Mouse (Mus musculus): ENCODE data around the gene Mrps7.

Gene Mrps7

DNA sequence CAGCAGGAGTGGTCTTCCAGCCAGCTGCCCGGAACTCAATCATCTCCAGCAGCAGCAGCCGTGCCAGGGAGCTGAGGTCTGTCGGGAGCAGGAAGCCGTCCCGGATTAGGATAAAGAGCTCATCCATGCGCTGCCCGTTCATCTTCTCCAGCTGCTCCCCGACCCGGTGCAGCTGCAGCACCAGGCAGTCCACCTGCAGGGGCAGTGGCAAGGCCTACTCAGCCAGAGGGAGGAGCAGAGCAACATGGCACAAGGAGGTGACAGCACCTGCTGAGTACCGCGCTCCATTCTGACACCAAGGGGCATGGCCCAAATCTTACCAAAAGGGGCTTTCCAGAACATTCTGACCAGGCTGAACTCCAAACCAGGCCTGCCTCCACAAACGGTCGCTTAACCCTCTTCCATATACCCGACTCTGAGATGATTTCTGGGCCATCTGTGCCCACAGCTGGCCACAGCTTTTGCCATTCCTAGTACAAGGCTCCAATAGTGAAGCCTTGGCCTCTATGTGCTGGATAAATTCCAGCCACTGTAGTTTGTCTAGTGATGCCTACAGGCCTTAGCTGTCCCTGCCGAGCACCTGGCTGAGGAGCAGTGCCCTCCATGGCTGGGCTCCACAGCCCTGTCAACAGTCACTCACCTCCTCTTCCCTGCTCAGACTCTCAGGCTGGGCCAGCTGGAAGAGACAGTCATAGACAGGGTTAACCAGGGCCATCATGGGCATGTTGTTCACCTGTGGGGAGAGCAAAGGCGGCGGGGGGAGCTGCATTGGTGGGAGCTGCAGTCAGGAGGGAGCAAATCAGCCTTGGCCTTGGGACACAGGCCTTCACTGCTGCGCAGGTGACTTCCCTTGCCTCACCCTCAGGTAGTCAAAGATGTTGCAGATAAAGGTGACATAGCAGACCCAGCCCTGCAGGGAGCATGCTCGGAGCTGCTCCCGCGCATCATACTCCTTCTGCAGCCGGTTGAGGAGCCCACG lies 5.0 kb downstream of the Mrps7 start:
- no peak for DNase-seq (ENCODE audit: low spot score)

- DNase-seq (ENCODE audit: low spot score): no peak
These were observed 5.9 kb downstream of the Mrps7 start for GRCm38 (mm10) chr11:115609576-115609975.

DNA sequence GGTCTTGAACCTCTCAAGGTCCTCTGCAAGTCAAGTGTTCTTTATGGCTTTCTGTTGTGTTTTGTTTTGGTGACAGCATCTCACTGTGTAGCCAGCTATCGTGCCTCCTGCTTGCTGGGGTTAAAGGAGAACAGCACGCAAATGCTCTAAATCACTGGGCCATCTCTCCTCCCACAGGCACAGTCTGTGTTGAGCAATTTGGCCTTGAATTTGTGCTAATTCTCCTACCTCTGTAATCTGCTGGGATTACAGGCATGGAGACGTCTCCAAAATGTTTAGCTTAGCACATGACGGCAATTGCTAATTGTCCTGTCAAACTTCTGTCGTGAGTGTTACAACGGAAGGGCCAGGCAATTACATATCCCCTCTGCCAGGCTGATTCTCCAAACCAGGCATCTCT lies 7.4 kb downstream of the Mrps7 start:
- no peak for DNase-seq (ENCODE audit: low spot score)

GRCm38 (mm10) chr11:115612059-115612409 lies 8.3 kb downstream of the Mrps7 start:
- DNase-seq (ENCODE audit: low spot score): no peak

DNA sequence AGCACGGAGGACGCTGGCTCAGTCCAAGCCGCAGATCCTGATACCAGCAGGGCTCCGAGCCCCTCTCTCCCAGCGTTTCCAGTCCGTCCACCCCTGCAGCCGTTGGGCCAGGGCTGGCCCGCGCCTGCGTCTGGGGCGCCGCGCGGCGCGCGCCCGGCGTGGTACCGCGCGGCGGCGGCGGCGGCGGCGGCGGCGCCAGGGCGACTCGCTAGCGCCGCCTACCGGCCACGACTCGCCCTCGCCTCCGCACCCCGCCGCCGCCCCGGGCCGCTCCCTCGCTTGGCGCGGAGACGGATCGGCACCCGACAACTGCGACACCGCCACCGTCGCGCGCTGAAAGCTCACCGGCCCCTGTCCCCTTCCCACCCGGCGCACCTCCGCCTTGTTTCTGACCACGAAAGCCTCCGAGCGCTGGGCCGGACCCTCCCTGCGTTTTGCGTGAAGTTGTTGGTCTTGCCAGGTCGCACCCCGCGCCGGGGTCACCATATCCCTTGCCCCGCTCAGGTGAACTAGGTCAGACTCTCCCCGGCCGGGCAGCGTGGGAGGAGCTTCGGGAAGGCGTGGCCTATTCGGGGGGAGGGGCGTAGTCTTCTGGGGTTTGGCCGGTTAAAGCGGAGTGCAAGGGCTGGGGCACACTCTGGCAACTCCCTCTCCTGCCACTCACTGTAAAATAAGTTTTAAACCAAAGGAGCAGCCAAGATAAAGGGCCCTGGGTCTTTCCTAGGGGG lies 8.8 kb downstream of the Mrps7 start, which contains the start of gene Mif4gd:
Mif4gd (minus strand) TSS at position 560 of the 728 bp plus-strand sequence.
- peak; percentile 48 for DNase-seq (ENCODE audit: low spot score)

DNA sequence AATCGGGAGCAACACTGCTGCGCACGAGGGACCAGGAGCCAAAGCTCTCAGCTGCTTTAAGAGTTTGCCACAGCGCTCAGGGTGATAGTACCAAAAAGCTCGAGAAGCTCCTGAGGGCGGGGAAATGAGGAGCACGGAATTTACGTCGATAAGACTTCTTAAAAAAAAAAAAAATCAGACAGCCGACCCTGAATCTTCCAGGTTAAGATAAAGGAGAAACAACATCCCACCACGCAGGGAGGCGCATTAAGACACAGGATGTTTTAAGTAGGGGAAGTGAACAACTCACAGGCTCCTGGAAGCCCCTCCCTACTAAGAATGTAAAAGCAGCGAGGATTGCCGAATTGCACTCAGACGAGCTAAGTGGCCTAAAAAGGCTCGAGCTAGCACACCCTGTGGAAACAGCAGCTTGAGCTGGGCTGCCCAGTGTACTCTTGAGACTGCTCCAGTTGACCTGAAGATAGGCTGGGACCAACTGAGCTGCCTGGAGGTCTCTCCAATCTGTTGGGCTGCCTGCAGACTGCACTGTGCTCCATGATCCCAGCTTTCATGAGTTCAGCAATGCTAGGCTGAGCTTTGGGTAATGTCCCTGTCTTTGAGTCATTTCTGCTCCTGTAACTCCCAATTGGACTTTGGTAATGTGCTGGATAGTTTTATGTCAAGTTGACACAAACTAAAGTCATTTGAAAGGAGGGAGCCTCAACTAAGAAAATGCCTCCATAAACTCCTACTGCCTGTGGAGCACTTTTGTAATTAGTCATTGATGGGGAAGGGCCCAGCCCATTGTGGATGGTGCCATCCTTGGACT lies 9.6 kb downstream of the Mrps7 start:
- no peak for DNase-seq (ENCODE audit: low spot score)

DNA sequence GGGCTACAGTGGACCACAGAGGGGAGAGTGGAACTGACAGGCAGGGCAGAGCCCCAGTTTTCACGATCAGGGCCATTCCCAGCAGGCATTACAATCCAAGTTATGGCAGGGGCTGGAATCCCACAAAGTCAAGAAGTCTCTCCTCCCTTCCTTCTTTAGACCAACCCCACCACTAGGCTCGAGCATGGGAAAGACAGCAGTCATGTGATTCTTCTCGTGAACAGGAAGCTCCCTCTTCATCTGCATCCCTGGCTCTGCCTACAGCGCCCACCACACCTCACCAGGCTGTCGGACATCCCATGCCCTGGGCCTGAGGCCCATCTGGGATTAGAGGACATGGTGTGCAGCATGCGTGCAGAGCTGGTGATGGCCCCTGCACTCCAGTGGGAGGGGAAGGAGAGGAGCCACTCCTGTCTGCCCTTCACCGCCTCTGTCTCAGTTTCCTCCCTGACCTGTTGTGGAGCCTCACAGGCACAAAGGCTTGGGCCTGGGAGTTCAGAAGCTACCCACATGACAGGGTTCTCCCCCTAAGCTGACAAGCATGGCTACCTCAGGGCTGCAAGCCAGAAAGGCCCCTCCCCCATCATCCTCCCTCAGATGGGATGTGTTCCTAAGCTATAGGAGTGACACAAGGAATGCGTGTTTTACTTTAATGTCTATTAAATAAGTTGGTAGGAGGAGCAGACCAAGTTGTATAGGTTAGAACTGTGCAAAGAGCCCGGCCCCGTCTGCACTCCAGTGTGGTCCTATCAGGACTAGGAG lies 10.8 kb downstream of the Mrps7 start:
- no peak for DNase-seq (ENCODE audit: low spot score)

- DNase-seq (ENCODE audit: low spot score): no peak
These were observed 11.5 kb downstream of the Mrps7 start for GRCm38 (mm10) chr11:115615108-115615825.

- no peak for DNase-seq (ENCODE audit: low spot score)
These were observed 12.2 kb downstream of the Mrps7 start for GRCm38 (mm10) chr11:115615875-115616274.

- no peak for DNase-seq (ENCODE audit: low spot score)
These were observed 12.6 kb downstream of the Mrps7 start for GRCm38 (mm10) chr11:115616371-115616770.

DNA sequence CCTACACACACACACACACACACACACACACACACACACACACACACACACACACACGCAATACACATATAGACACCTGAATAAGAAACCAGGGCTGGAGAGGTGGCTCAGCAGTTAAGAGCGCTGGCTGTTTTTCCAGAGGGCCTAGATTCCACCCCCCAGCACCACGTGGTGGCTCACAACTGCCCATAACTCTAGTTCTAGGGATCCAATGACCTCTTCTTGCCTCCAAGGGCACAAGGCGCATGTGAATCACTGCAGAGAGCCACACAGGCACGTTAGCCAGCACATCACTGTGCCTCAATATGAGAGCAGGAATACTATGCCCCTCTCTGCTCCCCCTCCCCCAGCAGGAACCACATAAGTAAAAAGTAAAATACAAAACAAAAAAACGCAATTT lies 13.2 kb downstream of the Mrps7 start:
- DNase-seq (ENCODE audit: low spot score): no peak

DNA sequence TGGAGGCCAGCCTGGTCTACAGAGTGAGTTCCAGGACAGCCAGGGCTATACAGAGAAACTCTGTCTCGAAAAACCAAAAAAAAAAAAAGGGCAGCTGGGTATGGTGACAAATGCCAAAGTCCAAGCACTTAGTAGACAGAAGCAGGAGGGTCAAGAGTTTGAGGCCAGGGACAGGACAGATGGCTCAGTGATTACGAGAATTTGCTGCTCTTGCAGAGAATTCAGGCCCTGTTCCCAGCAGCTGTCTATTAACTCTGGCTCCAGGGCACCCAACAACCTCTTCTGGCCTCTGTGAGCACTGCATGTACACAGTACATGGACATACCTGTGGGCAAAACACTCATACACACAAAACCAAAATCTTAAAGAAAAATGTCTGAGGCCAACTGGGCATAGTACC lies 14.3 kb downstream of the Mrps7 start:
- no peak for DNase-seq (ENCODE audit: low spot score)

DNA sequence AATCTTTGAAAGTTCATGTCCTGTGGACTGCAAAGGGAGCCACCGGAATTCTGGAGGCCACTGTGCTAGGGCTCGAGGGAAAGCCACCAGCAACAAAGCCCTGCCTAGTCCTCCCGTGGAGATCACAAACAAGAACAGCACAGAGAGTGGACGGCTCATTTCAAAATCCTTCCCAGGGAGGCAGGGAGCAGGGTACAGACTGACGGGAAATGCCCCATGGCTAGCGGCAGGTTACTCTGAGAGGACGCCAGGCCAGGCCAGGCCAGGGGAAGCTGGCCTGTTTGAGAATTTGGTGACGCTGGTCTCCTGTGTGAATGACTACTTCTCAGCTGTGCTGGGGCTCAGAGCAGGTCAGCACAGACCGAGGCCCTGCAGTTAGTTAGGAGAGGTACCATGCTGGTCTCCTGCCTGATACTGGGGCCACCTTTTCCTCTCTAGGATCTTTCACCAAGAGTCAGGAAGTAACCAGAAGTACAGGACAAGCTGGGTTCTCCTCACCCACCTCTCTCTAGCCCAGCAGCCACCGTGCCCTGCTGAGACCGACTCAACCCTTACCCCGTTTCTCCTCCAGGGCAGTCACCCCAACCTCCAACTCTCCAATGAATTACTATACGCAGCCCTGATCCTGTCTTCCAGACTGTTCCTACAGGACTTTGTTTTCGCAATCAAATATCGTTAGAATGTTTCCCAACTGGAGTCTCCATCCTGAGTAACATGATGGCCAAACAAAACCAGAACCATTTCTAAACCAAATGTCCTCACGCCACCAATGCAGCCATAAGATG lies 15.2 kb downstream of the Mrps7 start:
- no peak for DNase-seq (ENCODE audit: low spot score)

DNA sequence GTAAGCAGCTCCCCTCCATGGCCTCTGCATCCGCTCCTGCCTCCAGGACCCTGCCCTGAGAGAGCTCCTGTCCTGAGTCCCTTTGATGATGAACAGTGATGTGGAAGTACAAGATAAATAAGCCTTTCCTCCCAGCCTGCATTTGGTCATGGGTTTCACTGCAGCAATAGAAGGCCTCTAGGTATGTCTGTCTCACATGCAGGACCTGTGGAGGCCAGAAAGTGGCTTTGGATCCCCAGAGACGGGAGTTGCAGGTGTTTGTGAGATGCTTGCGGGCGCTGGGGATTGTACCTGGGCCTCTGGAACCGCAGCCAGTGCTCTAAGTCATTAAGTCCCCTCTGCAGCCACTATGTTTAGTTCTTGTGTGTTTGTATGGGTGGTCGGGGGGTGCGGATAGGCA lies 16.2 kb downstream of the Mrps7 start:
- no peak for DNase-seq (ENCODE audit: low spot score)

GRCm38 (mm10) chr11:115623487-115624070 lies 19.9 kb downstream of the Mrps7 start:
- DNase-seq (ENCODE audit: low spot score): no peak

DNA sequence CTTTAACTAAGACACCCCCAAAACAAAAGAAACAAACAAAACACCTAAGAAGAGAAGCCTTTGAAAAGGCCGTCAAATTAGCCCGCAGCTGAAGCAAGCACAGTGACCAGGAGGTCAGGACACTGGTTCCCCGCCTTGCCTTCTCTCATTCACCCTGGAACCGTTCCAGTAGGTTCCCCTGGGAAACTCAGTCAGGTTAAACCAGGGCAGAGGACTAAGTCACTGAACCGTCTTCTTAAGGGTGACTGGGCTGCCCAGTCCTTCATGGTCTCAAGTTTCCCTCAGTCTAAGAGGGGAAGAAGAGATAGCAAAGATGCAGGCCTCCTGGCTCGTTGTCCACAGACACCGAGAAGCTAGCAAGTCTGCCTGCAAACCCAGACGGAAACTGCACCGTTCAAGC lies 22.2 kb downstream of the Mrps7 start:
- DNase-seq (ENCODE audit: low spot score): no peak

- no peak for DNase-seq (ENCODE audit: low spot score)
These were observed 23.3 kb downstream of the Mrps7 start for GRCm38 (mm10) chr11:115626824-115627616.

DNA sequence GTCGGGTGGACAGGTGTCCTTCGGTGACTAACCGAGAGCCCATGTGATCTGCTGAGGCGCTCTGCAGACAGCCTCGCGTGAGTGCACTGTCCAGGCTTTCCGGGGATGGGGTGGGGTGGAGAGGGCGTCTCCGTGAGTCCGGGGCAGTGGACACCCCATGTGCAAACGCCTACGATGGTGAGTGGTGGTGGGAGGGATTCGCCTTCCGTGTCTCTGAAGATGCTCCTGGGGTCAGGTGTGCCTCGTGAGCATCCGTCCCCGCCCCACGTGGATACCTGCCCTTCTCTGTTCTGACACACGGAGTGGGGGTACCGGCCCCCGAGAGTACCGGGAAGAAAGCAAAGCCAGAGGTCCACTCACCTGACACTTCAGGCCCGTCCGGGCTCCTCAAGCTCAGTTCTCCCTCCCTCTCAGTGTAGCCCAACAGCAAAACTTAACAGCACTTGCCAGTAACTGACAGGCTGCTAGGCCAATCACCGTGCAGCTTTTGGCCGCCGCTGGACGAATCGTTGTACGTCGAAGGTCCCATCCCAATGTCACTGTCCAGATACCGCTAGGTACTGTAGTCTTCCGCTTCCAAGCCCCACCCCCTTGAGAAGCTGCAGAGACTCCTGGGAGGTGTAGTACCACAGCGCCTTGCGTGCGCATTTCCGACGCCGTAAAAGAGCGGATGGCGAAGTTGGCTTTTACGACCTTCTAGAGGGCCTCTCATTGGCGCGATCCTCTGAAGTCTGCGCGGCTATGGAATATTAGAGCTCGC lies 24.2 kb downstream of the Mrps7 start, which contains the start of gene Slc25a19:
Slc25a19 (minus strand) TSS at position 591 of the 760 bp plus-strand sequence.
- peak; percentile 98 for DNase-seq (ENCODE audit: low spot score)

Data from layer of hippocampus, adult 9-10 months (tissue).